Mouse (Mus musculus): ENCODE measurements around the gene Rad54l.

GRCm38 (mm10) chr4:116152702-116153101, 29.2 kb upstream of the Rad54l start:
- no peak for TF ChIP-seq POLR2A (IDR thresholded peaks at IDR 0.05; ENCODE audit: borderline replicate concordance, insufficient read depth, low read length)
- no peak for TF ChIP-seq CTCF (IDR thresholded peaks at IDR 0.05; ENCODE audit: borderline replicate concordance, insufficient read depth, low read depth, low read length)

Data from cerebellum, adult 2 months (tissue).